Mouse (Mus musculus): ENCODE measurements around the gene Dhx58. TPM values are rescaled to one million over a fixed set of nuclear protein-coding genes. Genes with fewer than 3 reads are reported as not detected.

Gene Dhx58
- polyA plus RNA-seq, 1 experiment from 2014 or later = 2.5 TPM

- Histone ChIP-seq H3K4me3 (ENCODE audit: low read length) (no peak overlapping the region), H3K36me3 (ENCODE audit: control insufficient read depth, insufficient read depth, low read length) (no peaks in the 10 kb centered on the region), H3K4me2 (ENCODE audit: low read length) (no peak overlapping the region), H3K4me1 (ENCODE audit: control insufficient read depth, insufficient read depth, low read depth, low read length) (no peaks in the 10 kb centered on the region), H3K27me3 (replicated peaks; ENCODE audit: control insufficient read depth, insufficient read depth, low read length) (peaks cover 19% of the 10 kb centered on the region), H3K27ac (ENCODE audit: low read depth, low read length) (no peak overlapping the region), H3K9me3 (ENCODE audit: control insufficient read depth, low read length) (no peaks in the 10 kb centered on the region), H3K9ac (ENCODE audit: low read depth, low read length) (no peak overlapping the region)
- 89% methylated on average over 8 of the region's 8 CpGs for whole genome bisulfite sequencing
- ATAC-seq = no peak
Measured at GRCm38 (mm10) chr11:100648405-100648804, 55.7 kb downstream of the Dhx58 start.

- 14% methylated on average over 1 of the region's 1 CpGs for WGBS
- Histone ChIP-seq H3K4me1 (ENCODE audit: control insufficient read depth, insufficient read depth, low read depth, low read length) (no peaks in the 10 kb centered on the region), H3K9me3 (ENCODE audit: control insufficient read depth, low read length) (no peaks in the 10 kb centered on the region), H3K9ac (ENCODE audit: low read depth, low read length) (no peak overlapping the region), H3K4me3 (ENCODE audit: low read length) (no peak overlapping the region), H3K27me3 (replicated peaks; ENCODE audit: control insufficient read depth, insufficient read depth, low read length) (peaks cover 14% of the 10 kb centered on the region), H3K36me3 (ENCODE audit: control insufficient read depth, insufficient read depth, low read length) (no peaks in the 10 kb centered on the region), H3K27ac (ENCODE audit: low read depth, low read length) (no peak overlapping the region), H3K4me2 (ENCODE audit: low read length) (no peak overlapping the region)
- no peak for ATAC-seq
Measured at GRCm38 (mm10) chr11:100646265-100646664, 57.8 kb downstream of the Dhx58 start.

Other genes starting within 250 kb of the Dhx58 start
- gene Klhl11, start 231.5 kb downstream of the Dhx58 start, polyA plus RNA-seq (2015; fragmentation: Nextera tagmentation; extraction: Ambion mirVana) = 9.1 and 10.4 TPM in 2 replicates
- gene Acly, start 176.3 kb downstream of the Dhx58 start, polyA plus RNA-seq (2015; fragmentation: Nextera tagmentation; extraction: Ambion mirVana) = 215 and 253 TPM in 2 replicates
- 2.2 and 2.5 TPM in 2 replicates for gene Ttc25, start 158.7 kb downstream of the Dhx58 start, polyA plus RNA-seq (2015; fragmentation: Nextera tagmentation; extraction: Ambion mirVana)
- gene Cnp, start 129.4 kb downstream of the Dhx58 start, polyA plus RNA-seq (2015; fragmentation: Nextera tagmentation; extraction: Ambion mirVana) = 72.6 and 85.0 TPM in 2 replicates
- gene Nkiras2, start 85.0 kb downstream of the Dhx58 start, polyA plus RNA-seq (2015; fragmentation: Nextera tagmentation; extraction: Ambion mirVana) = 99.1 and 103 TPM in 2 replicates
- gene Dnajc7, start 84.1 kb downstream of the Dhx58 start, polyA plus RNA-seq (2015; fragmentation: Nextera tagmentation; extraction: Ambion mirVana) = 290 and 293 TPM in 2 replicates
- 2.0 and 2.3 TPM in 2 replicates for gene Zfp385c, start 11.8 kb downstream of the Dhx58 start, polyA plus RNA-seq (2015; fragmentation: Nextera tagmentation; extraction: Ambion mirVana)
- 62.2 and 67.8 TPM in 2 replicates for gene Kat2a, start 8.2 kb upstream of the Dhx58 start, polyA plus RNA-seq (2015; fragmentation: Nextera tagmentation; extraction: Ambion mirVana)
- gene Hspb9, start 9.6 kb upstream of the Dhx58 start, polyA plus RNA-seq (2015; fragmentation: Nextera tagmentation; extraction: Ambion mirVana) = 0.34 TPM in 1 of 2 replicates, not detected in the other
- gene Rab5c, start 33.9 kb upstream of the Dhx58 start, polyA plus RNA-seq (2015; fragmentation: Nextera tagmentation; extraction: Ambion mirVana) = 43.7 and 43.8 TPM in 2 replicates
- gene Kcnh4, start 55.7 kb upstream of the Dhx58 start, polyA plus RNA-seq (2015; fragmentation: Nextera tagmentation; extraction: Ambion mirVana) = 8.9 and 10.0 TPM in 2 replicates
- 0.48 and 0.59 TPM in 2 replicates for gene Hcrt, start 58.7 kb upstream of the Dhx58 start, polyA plus RNA-seq (2015; fragmentation: Nextera tagmentation; extraction: Ambion mirVana)
- 8.2 and 9.6 TPM in 2 replicates for gene Ghdc, start 66.7 kb upstream of the Dhx58 start, polyA plus RNA-seq (2015; fragmentation: Nextera tagmentation; extraction: Ambion mirVana)
- 15.0 and 18.9 TPM in 2 replicates for gene Stat5b, start 146.5 kb upstream of the Dhx58 start, polyA plus RNA-seq (2015; fragmentation: Nextera tagmentation; extraction: Ambion mirVana)
- 1.8 and 2.4 TPM in 2 replicates for gene Stat5a, start 155.1 kb upstream of the Dhx58 start, polyA plus RNA-seq (2015; fragmentation: Nextera tagmentation; extraction: Ambion mirVana)
- gene Stat3, start 235.3 kb upstream of the Dhx58 start, polyA plus RNA-seq (2015; fragmentation: Nextera tagmentation; extraction: Ambion mirVana) = 49.2 and 49.5 TPM in 2 replicates

Measured in hindbrain, embryonic 16.5 days (tissue).